Mouse (Mus musculus) heart, adult 18-20 months (tissue): Measurements from ENCODE around the gene Entpd6. TPM values are rescaled to one million over a fixed set of nuclear protein-coding genes. Genes with fewer than 3 reads are reported as not detected.
A peak's percentile ranks its signal among the peaks of the same experiment; 100 is the strongest.

Source experiments
- DNase-seq, 2 experiments: peaks; one replicate each; pipeline ENCODE4 v3.0.0; 2021 to 2022; ENCODE audit warnings: mixed read lengths in 1 of 2
- total RNA-seq, 2 experiments: library from RNA; stranded (reverse); gene quantifications; 2 replicates each; pipeline ENCODE4 v1.2.3; 2021

Gene Entpd6
- total RNA-seq, 2 experiments from 2014 or later: 17.6 to 17.8 TPM

GRCm38 (mm10) chr2:150786251-150787180 lies 37.7 kb downstream of the Entpd6 start, which contains the start of gene Pygb:
Pygb (plus strand) TSS chr2:150786735.
- peak; percentile 91 to 92 for DNase-seq

- DNase-seq: peak in 1 of 2 experiments; percentile 48
These were observed 38.5 kb downstream of the Entpd6 start for GRCm38 (mm10) chr2:150787234-150787771.

GRCm38 (mm10) chr2:150788768-150789550 lies 40.1 kb downstream of the Entpd6 start:
- peak; percentile 91 to 92 for DNase-seq

GRCm38 (mm10) chr2:150793320-150793719 lies 44.5 kb downstream of the Entpd6 start:
- DNase-seq: no peak

- DNase-seq: no peak
These were observed 49.2 kb downstream of the Entpd6 start for GRCm38 (mm10) chr2:150798084-150798483.

- no peak for DNase-seq
These were observed 51.8 kb downstream of the Entpd6 start for GRCm38 (mm10) chr2:150800616-150801015.

- no peak for DNase-seq
These were observed 54.2 kb downstream of the Entpd6 start for GRCm38 (mm10) chr2:150803035-150803434.

GRCm38 (mm10) chr2:150808381-150808780 lies 59.5 kb downstream of the Entpd6 start:
- no peak for DNase-seq

GRCm38 (mm10) chr2:150808812-150809211 lies 60.0 kb downstream of the Entpd6 start:
- no peak for DNase-seq

- DNase-seq: no peak
These were observed 61.8 kb downstream of the Entpd6 start for GRCm38 (mm10) chr2:150810603-150811002.

GRCm38 (mm10) chr2:150812816-150813215 lies 64.0 kb downstream of the Entpd6 start:
- no peak for DNase-seq

- DNase-seq: peak; percentile 53 to 60
These were observed 68.0 kb downstream of the Entpd6 start for GRCm38 (mm10) chr2:150816676-150817402.

- DNase-seq: no peak
These were observed 69.9 kb downstream of the Entpd6 start for GRCm38 (mm10) chr2:150818742-150819141.

GRCm38 (mm10) chr2:150820720-150821119 lies 71.9 kb downstream of the Entpd6 start:
- DNase-seq: no peak

Other genes starting within 250 kb of the Entpd6 start
- under 1 TPM; 0.27 to 0.49 TPM for gene Cst7, start 178.6 kb upstream of the Entpd6 start, total RNA-seq
- 10 to 100 TPM; 62.2 to 67.1 TPM for gene Apmap, start 140.5 kb upstream of the Entpd6 start, total RNA-seq
- 100 to 1,000 TPM; 261 to 288 TPM for gene Acss1, start 80.5 kb upstream of the Entpd6 start, total RNA-seq
- under 1 TPM in 1 of 2 experiments, not detected in 1; 0.10 TPM for gene Vsx1, start 59.7 kb upstream of the Entpd6 start, total RNA-seq
- gene Pygb, start 37.7 kb downstream of the Entpd6 start, total RNA-seq: 100 to 1,000 TPM; 507 to 527 TPM
- 10 to 100 TPM; 40.3 to 48.8 TPM for gene Abhd12, start 155.7 kb downstream of the Entpd6 start, total RNA-seq
- 1 to 10 TPM; 2.7 to 3.3 TPM for gene Gins1, start 156.4 kb downstream of the Entpd6 start, total RNA-seq